Mouse (Mus musculus) liver (tissue): ENCODE data around the gene H13.
"Not testable (repeated sequence)": the region's sequence is repeated elsewhere in the genome, so short reads cannot be mapped to it uniquely, and the experiment has no call there.

Experiments
- DNase-seq: peaks from one replicate; pipeline ENCODE4 v3.0.0-alpha.2; 2020; ENCODE audit warnings: mixed read lengths

H13 gene

GRCm38 (mm10) chr2:152666191-152666590, 3.1 kb upstream of the H13 start:
- not testable (repeated sequence) for DNase-seq

GRCm38 (mm10) chr2:152669639-152670484, 601 bp downstream of the H13 start:
- DNase-seq: peak; percentile 40

GRCm38 (mm10) chr2:152670983-152671641, 1.9 kb downstream of the H13 start:
- peak; percentile 55 for DNase-seq

- DNase-seq: peak; percentile 45
These were observed 2.4 kb downstream of the H13 start for GRCm38 (mm10) chr2:152671642-152671999.

- DNase-seq: no peak
These were observed 2.9 kb downstream of the H13 start for GRCm38 (mm10) chr2:152672166-152672565.

GRCm38 (mm10) chr2:152674148-152674547, 4.9 kb downstream of the H13 start:
- DNase-seq: no peak

GRCm38 (mm10) chr2:152675252-152675791, 6.1 kb downstream of the H13 start:
- no peak for DNase-seq

GRCm38 (mm10) chr2:152678302-152678701, 9.0 kb downstream of the H13 start:
- peak; percentile 18 for DNase-seq

- DNase-seq: no peak
These were observed 9.7 kb downstream of the H13 start for GRCm38 (mm10) chr2:152678925-152679324.

GRCm38 (mm10) chr2:152679701-152680355, 10.6 kb downstream of the H13 start:
- DNase-seq: no peak

- DNase-seq: no peak
These were observed 13.8 kb downstream of the H13 start for GRCm38 (mm10) chr2:152683086-152683485.

GRCm38 (mm10) chr2:152686399-152686798, 17.1 kb downstream of the H13 start:
- DNase-seq: no peak

GRCm38 (mm10) chr2:152686806-152687267, 17.6 kb downstream of the H13 start, which contains the start of gene Mcts2:
Gene Mcts2, plus strand, starts transcription at chr2:152687035.
- DNase-seq: peak; percentile 92

GRCm38 (mm10) chr2:152691564-152692217, 22.4 kb downstream of the H13 start:
- no peak for DNase-seq

- peak; percentile 74 for DNase-seq
These were observed 24.0 kb downstream of the H13 start for GRCm38 (mm10) chr2:152693233-152693632.

GRCm38 (mm10) chr2:152693735-152694134, 24.5 kb downstream of the H13 start:
- DNase-seq: no peak

GRCm38 (mm10) chr2:152694708-152695107, 25.4 kb downstream of the H13 start:
- DNase-seq: no peak

GRCm38 (mm10) chr2:152696016-152696415, 26.8 kb downstream of the H13 start:
- no peak for DNase-seq

- DNase-seq: peak; percentile 88
These were observed 27.4 kb downstream of the H13 start for GRCm38 (mm10) chr2:152696476-152697164.

GRCm38 (mm10) chr2:152700138-152700537, 30.9 kb downstream of the H13 start:
- DNase-seq: no peak

GRCm38 (mm10) chr2:152700725-152701124, 31.5 kb downstream of the H13 start:
- DNase-seq: no peak
